Mouse (Mus musculus) myocyte (in vitro differentiated cells): ENCODE data around the gene Fads1.

ENCODE experiments used
- CEBPB ChIP-seq: IDR thresholded peaks from 2 replicates; pipeline ENCODE4 v1.6.1; 2011; ENCODE audit warnings: mild to moderate bottlenecking, moderate library complexity; ENCODE audit not compliant: poor library complexity, insufficient read depth, severe bottlenecking
- E2F4 ChIP-seq: IDR thresholded peaks from one replicate; pipeline ENCODE4 v1.6.1; 2011; ENCODE audit warnings: mild to moderate bottlenecking, control low read depth, moderate library complexity; ENCODE audit not compliant: insufficient read depth
- MAX ChIP-seq: IDR thresholded peaks from one replicate; pipeline ENCODE4 v1.6.1; 2011; ENCODE audit warnings: low read depth, mild to moderate bottlenecking, control low read depth
- MYOD1 ChIP-seq, 3 experiments: IDR thresholded peaks; one replicate each; pipeline ENCODE4 v1.6.1; 2011; ENCODE audit warnings: control low read depth in 2 of 3, low read depth in 2 of 3, mild to moderate bottlenecking in 2 of 3, moderate library complexity in 1 of 3; ENCODE audit not compliant: insufficient read length in 2 of 3, control insufficient read depth in 1 of 3
- MYOG ChIP-seq, 3 experiments: IDR thresholded peaks; one replicate each; pipeline ENCODE4 v1.6.1; 2011; ENCODE audit warnings: control low read depth in 2 of 3, low read depth in 2 of 3, mild to moderate bottlenecking in 2 of 3; ENCODE audit not compliant: insufficient read length in 2 of 3, control insufficient read depth in 1 of 3, insufficient read depth in 1 of 3
- POLR2A ChIP-seq: IDR thresholded peaks from one replicate; pipeline ENCODE4 v1.6.1; 2011; ENCODE audit warnings: low read depth, mild to moderate bottlenecking, control low read depth, moderate library complexity; ENCODE audit not compliant: insufficient read length
- POLR2AphosphoS2 ChIP-seq: IDR thresholded peaks from one replicate; pipeline ENCODE4 v1.6.1; 2011; ENCODE audit warnings: low read depth, control low read depth; ENCODE audit not compliant: insufficient read length
- REST ChIP-seq: IDR thresholded peaks from one replicate; pipeline ENCODE4 v1.6.1; 2011; ENCODE audit warnings: mild to moderate bottlenecking, control low read depth, moderate library complexity; ENCODE audit not compliant: insufficient read depth, insufficient read length
- SRF ChIP-seq: IDR thresholded peaks from one replicate; pipeline ENCODE4 v1.6.1; 2011; ENCODE audit warnings: low read depth; ENCODE audit not compliant: control insufficient read depth, insufficient read length
- TCF12 ChIP-seq: IDR thresholded peaks from one replicate; pipeline ENCODE4 v1.6.1; 2011; ENCODE audit warnings: mild to moderate bottlenecking, control low read depth; ENCODE audit not compliant: poor library complexity, insufficient read depth, severe bottlenecking
- TCF3 ChIP-seq: IDR thresholded peaks from one replicate; pipeline ENCODE4 v1.6.1; 2011; ENCODE audit warnings: low read depth, control low read depth; ENCODE audit not compliant: insufficient read length
- USF1 ChIP-seq: IDR thresholded peaks from one replicate; pipeline ENCODE4 v1.6.1; 2011; ENCODE audit warnings: low read depth, mild to moderate bottlenecking, control low read depth, moderate library complexity

DNA sequence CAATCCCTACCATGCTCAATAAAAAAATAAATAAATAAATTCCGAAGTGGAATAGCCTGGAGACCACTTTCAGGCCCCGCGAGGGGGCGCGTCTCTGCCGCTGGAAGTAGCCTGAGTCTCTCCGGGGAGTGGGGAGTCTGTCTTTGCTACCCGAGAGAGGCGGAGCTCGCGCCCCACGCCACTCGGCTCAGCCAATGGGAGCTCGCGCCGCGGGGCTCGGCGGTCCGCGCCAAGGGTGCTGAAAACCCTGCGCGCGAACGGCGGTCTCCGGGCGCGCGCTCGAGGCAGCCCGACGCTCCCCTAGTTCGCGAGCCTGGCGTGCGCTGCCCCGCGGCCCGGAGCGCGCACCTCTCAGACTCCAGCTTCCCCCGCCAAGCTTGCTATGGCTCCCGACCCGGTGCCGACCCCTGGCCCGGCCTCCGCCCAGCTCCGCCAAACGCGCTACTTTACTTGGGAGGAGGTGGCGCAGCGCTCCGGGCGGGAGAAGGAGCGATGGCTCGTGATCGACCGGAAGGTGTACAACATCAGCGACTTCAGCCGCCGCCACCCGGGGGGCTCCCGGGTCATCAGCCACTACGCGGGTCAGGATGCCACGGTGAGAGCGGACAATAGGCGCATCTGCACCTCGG lies at the start of gene Fads1:
- no peak for TF ChIP-seq TCF12
- peak; percentile 69 for TF ChIP-seq POLR2A
- no peak for TF ChIP-seq CEBPB
- TF ChIP-seq E2F4: peak; percentile 74
- peak; percentile 77 for TF ChIP-seq POLR2AphosphoS2
- peak; percentile 32 for TF ChIP-seq REST
- no peak for TF ChIP-seq SRF
- TF ChIP-seq MAX: no peak
- no peak for TF ChIP-seq TCF3
- no peak for TF ChIP-seq USF1
- TF ChIP-seq MYOG (IDR thresholded peaks at IDR 0.05; ENCODE audit: control insufficient read depth in 1 of 3, insufficient read depth in 1 of 3, insufficient read length in 2 of 3, low read depth in 2 of 3): peak in 1 of 3 experiments; percentile 8
- TF ChIP-seq MYOD1 (IDR thresholded peaks at IDR 0.05; ENCODE audit: control insufficient read depth in 1 of 3, insufficient read length in 2 of 3, low read depth in 2 of 3): no peak
